Mouse (Mus musculus) E14TG2a.4 (cell line): ENCODE measurements around the gene Lrrc58.

Source experiments
- CTCF ChIP-seq: conservative IDR thresholded peaks from 2 replicates; pipeline ENCODE4 v1.5.1; 2014; ENCODE audit warnings: low read length
- NANOG ChIP-seq: IDR thresholded peaks from 2 replicates; pipeline ENCODE4 v1.6.1; 2014; ENCODE audit warnings: borderline replicate concordance, low read length, mixed read lengths

GRCm38 (mm10) chr16:37826286-37826685 lies 41.9 kb upstream of the Lrrc58 start:
- TF ChIP-seq CTCF = no peak
- TF ChIP-seq NANOG = no peak
